Mouse (Mus musculus): Measurements from ENCODE around the gene Bbip1. TPM values are rescaled to one million over a fixed set of nuclear protein-coding genes. Genes with fewer than 3 reads are reported as not detected.
"Not testable (repeated sequence)": the region's sequence is repeated elsewhere in the genome, so short reads cannot be mapped to it uniquely, and the experiment has no call there.

The Bbip1 gene
- polyA plus RNA-seq (2015; fragmentation: Nextera tagmentation; extraction: Ambion mirVana) = 47.6 and 54.1 TPM in 2 replicates

DNA sequence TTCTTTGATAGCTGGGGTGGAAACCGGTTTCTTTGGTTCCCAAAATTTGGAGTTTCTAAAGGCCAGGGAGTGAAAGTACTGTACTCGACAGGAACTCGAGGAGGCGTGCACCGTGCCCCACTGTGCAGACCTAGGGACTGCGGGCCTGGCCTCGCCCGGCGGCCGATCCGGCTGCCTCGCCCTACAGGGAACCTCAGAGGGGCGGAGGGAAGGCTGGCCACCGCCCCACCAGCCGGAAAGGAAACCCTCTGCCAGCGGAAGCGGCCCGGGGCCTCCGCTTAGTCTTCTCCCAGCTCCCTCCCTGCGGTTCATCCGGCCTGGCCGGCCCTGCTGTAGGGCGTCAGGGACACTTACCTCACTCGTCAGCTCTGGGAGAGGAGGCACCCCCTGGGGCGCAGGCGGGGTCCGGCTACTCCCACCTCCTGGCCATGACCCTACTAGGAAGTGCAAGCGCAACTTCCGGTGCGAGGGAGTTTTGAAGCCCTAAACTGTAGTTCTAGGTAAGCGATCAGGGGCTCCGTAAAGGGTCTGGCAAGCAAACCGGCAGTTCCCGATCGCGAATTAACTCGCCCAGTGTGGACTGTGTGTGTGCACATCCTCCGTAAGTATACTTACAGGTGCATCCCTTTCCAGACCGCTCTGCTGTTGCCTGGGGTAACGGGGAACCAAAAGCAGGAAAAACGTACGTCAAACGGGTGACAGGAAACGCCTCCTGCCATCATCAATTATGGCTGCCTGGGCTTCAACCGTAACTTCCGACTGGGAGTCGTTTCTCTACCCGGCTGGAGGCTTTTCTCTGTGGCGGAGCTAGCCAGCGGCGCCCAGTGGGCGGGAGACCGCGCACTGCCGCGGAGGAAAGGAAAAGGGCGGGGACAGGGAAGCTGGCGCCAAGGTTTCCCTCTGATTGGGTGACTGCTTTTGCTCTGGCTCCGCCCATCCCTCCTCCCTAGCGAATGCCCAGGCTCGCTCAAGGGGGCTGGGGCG lies at the start of gene Bbip1, which contains the start of gene Shoc2:
Gene Bbip1, minus strand, starts transcription at position 826 of the 984 bp plus-strand sequence.
Gene Shoc2, plus strand, starts transcription at position 505 of the 984 bp plus-strand sequence.
- peaks cover 32% of the 10 kb centered on the region for H3K4me1 ChIP-seq
- no peaks in the 10 kb centered on the region for H3K36me3 ChIP-seq
- H3K9ac ChIP-seq = peak within 1 kb of the TSS; percentile 99
- peak within 1 kb of the TSS; percentile 80 for H3K4me2 ChIP-seq
- no peaks in the 10 kb centered on the region for H3K27me3 ChIP-seq (replicated peaks)
- under 1% methylated on average over 62 of the region's 62 CpGs for WGBS
- peak within 1 kb of the TSS; percentile 97 for H3K4me3 ChIP-seq
- ATAC-seq (ENCODE audit: extremely low read depth, insufficient number of reproducible peaks, low FRiP score, low TSS enrichment) = peak; percentile 89
- peak within 1 kb of the TSS; percentile 98 for H3K27ac ChIP-seq (replicated peaks)
- H3K9me3 ChIP-seq = no peaks in the 10 kb centered on the region

DNA sequence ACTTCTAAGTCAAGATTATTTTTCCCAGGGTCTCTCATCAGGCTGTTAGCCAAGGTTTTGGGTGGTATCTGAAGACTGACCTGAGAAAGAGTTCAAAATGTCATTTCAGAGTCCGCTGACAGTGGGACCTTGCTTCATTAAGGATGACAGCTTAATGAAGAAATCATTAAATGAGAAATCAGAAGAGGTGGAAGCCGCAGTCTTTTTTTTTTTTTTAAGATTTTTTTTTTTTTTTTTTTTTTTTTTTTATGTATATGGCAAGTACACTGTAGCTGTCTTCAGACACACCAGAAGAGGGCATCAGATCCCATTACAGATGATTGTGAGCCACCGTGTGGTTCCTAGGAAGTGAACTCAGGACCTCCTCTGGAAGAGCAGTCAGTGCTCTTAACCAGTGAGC lies 49.4 kb upstream of the Bbip1 start:
- peaks cover 5% of the 10 kb centered on the region; the same call in 1 of the 2 replicates for H3K4me1 ChIP-seq
- no peak overlapping the region for H3K27ac ChIP-seq (replicated peaks)
- no peak overlapping the region for H3K4me2 ChIP-seq
- H3K9me3 ChIP-seq = no peaks in the 10 kb centered on the region
- H3K4me3 ChIP-seq = no peak overlapping the region
- ATAC-seq (ENCODE audit: extremely low read depth, insufficient number of reproducible peaks, low FRiP score, low TSS enrichment) = no peak
- H3K27me3 ChIP-seq (replicated peaks) = no peaks in the 10 kb centered on the region
- 75% methylated on average over 3 of the region's 3 CpGs for WGBS
- no peak overlapping the region for H3K9ac ChIP-seq
- peaks cover 15% of the 10 kb centered on the region for H3K36me3 ChIP-seq

DNA sequence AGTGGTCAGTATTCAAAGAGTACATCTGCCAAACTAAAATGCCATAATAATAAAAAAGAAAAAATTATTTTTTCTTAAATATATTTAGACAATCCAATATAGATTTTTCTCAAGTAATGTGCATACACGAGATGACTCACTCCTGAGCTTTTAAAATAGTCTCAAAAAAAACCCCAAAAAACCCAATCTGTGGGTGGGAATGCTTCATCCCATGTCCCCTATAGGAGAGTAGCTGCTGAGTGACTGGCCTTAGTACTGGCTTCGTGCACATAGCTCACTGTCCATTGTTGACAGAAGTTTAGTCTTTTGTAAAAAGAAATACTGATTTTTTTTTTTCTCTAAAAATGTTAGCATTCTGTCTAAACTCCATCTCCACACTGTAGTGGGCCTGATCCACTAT lies 46.1 kb upstream of the Bbip1 start:
- Histone ChIP-seq H3K9ac (no peak overlapping the region), H3K27me3 (replicated peaks) (no peaks in the 10 kb centered on the region), H3K27ac (replicated peaks) (no peak overlapping the region), H3K9me3 (no peaks in the 10 kb centered on the region), H3K4me2 (no peak overlapping the region), H3K4me3 (no peak overlapping the region), H3K36me3 (peaks cover 27% of the 10 kb centered on the region), H3K4me1 (peaks cover 5% of the 10 kb centered on the region; the same call in 1 of the 2 replicates)
- ATAC-seq (ENCODE audit: extremely low read depth, insufficient number of reproducible peaks, low FRiP score, low TSS enrichment) = no peak
- 84% methylated on average over 2 of the region's 2 CpGs for WGBS

DNA sequence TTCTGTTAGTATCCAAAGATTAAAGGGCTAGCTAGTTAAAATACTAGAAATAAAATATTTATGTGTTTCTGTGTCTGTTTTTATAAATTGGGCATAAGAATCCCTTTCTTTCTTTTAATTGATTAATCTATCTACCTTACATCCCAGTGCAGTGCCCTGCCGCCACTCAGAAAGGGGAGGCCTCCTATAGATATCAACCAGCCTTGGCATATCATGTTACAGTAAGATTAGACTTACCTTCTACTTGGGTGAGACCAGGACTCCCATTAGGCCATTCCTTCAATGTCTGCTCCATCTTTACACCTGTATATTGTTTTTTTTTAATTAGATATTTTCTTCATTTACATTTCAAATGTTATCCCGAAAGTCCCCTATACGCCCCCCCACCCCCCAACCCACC lies 40.2 kb upstream of the Bbip1 start:
- H3K27ac ChIP-seq (replicated peaks) = no peak overlapping the region
- no peak overlapping the region for H3K4me3 ChIP-seq
- H3K36me3 ChIP-seq = peaks cover 16% of the 10 kb centered on the region
- 87% methylated on average over 3 of the region's 3 CpGs for WGBS
- no peaks in the 10 kb centered on the region for H3K27me3 ChIP-seq (replicated peaks)
- no peaks in the 10 kb centered on the region for H3K9me3 ChIP-seq
- no peak overlapping the region for H3K9ac ChIP-seq
- peaks cover 8% of the 10 kb centered on the region; the same call in 1 of the 2 replicates for H3K4me1 ChIP-seq
- ATAC-seq (ENCODE audit: extremely low read depth, insufficient number of reproducible peaks, low FRiP score, low TSS enrichment) = no peak
- H3K4me2 ChIP-seq = no peak overlapping the region

DNA sequence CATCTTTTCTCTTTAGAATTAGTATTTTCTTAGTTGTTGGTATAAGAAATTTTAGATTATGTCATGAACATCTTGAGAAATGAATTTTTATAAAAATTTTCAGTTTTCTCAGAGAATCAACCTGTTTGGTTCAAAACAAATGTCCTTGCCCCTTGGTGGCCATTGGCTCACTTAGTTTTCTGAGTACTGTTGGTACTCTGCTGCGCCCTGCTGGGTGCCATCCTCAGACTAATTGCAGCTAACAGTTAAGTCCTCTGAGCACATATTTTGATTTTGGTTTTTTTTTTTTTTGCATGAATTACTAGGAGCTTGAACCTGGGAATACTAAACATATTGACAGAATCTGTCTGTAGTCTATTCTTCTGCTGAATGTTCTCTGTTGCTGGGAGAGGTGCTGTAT lies 38.9 kb upstream of the Bbip1 start:
- no peak overlapping the region for H3K9ac ChIP-seq
- no peak for ATAC-seq (ENCODE audit: extremely low read depth, insufficient number of reproducible peaks, low FRiP score, low TSS enrichment)
- no peaks in the 10 kb centered on the region for H3K9me3 ChIP-seq
- no peak overlapping the region for H3K27ac ChIP-seq (replicated peaks)
- H3K4me2 ChIP-seq = no peak overlapping the region
- H3K36me3 ChIP-seq = peaks cover 10% of the 10 kb centered on the region
- WGBS = 100% methylated on average over 1 of the region's 1 CpGs
- no peak overlapping the region for H3K4me3 ChIP-seq
- H3K4me1 ChIP-seq = peaks cover 8% of the 10 kb centered on the region; the same call in 1 of the 2 replicates
- H3K27me3 ChIP-seq (replicated peaks) = no peaks in the 10 kb centered on the region

DNA sequence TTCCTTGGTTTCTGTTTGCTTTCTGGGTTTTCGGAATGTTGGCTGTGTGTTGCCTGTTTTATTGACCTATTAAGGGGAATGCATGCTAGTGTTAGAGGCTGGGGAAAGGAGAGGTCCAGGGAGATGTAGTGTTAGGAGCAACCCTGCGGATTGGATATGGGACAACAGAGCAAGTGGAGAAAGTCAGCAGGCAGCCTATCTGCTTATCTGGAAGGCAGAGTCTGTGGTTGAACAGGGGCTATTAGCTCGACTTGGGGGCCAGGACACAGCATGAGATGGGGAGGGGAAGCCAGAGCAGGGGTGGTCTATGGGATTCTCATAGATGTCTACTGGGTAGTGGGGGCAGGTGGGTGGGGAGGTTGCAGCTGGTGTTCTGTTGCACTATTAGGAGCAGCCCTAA lies 37.6 kb upstream of the Bbip1 start:
- 47% methylated on average over 3 of the region's 3 CpGs for WGBS
- no peak for ATAC-seq (ENCODE audit: extremely low read depth, insufficient number of reproducible peaks, low FRiP score, low TSS enrichment)

DNA sequence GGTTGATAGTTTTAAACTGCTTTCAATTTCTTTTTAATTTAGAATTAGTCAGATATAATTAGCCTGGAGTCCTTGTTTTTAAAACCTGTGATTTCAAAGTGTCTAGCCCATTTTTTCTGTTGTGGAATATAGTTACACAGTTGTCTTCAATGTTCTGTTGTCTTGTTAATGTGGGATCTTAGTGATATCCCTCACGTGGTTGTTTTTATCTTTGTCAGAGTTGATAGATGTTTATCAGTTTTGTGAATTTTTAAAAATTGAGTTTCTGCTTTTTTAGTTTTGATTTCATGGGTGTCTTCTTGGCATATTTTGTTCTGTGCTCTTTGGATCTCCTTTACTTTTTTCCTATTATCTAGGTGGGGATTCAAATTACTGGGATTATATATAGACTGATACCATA lies 29.2 kb upstream of the Bbip1 start:
- Histone ChIP-seq H3K4me1 (peaks cover 11% of the 10 kb centered on the region), H3K9me3 (no peaks in the 10 kb centered on the region), H3K9ac (no peak overlapping the region), H3K27ac (replicated peaks) (no peak overlapping the region), H3K27me3 (replicated peaks) (no peaks in the 10 kb centered on the region), H3K4me2 (no peak overlapping the region), H3K36me3 (peaks cover 10% of the 10 kb centered on the region), H3K4me3 (no peak overlapping the region)
- 66% methylated on average over 1 of the region's 1 CpGs for WGBS
- ATAC-seq (ENCODE audit: extremely low read depth, insufficient number of reproducible peaks, low FRiP score, low TSS enrichment) = no peak

More for the DNA sequence above, 37.6 kb upstream of the Bbip1 start:
- Histone ChIP-seq H3K9me3 (no peaks in the 10 kb centered on the region), H3K9ac (no peak overlapping the region), H3K27ac (replicated peaks) (no peak overlapping the region), H3K36me3 (peaks cover 3% of the 10 kb centered on the region), H3K4me1 (peaks cover 8% of the 10 kb centered on the region; the same call in 1 of the 2 replicates), H3K27me3 (replicated peaks) (no peaks in the 10 kb centered on the region), H3K4me2 (no peak overlapping the region), H3K4me3 (no peak overlapping the region)

DNA sequence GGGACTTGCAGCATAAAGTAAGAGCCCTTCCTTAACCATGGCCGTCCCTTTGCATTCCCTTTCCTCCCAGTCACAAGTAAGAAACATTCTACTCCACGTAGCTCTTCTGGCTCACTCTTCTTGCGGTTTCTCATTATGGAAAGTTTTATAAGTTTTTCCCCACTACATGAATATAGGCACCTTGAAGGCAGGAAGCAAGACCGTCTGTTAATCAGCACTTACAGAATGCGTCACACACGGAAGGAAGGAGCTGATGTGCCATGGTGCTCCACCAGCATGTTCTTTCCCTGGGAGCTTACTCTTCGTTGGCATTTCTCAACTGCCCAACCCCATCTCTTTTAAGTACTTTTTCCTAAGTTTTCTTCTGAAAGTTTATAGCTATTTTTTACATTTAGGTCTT lies 27.5 kb upstream of the Bbip1 start:
- 62% methylated on average over 7 of the region's 7 CpGs for WGBS
- Histone ChIP-seq H3K4me3 (no peak overlapping the region), H3K27me3 (replicated peaks) (no peaks in the 10 kb centered on the region), H3K36me3 (peaks cover 6% of the 10 kb centered on the region), H3K4me2 (no peak overlapping the region), H3K9me3 (no peaks in the 10 kb centered on the region), H3K4me1 (peaks cover 11% of the 10 kb centered on the region), H3K27ac (replicated peaks) (peak overlapping the region; percentile 16; the same call in 1 of the 2 replicates), H3K9ac (no peak overlapping the region)
- ATAC-seq (ENCODE audit: extremely low read depth, insufficient number of reproducible peaks, low FRiP score, low TSS enrichment) = no peak

DNA sequence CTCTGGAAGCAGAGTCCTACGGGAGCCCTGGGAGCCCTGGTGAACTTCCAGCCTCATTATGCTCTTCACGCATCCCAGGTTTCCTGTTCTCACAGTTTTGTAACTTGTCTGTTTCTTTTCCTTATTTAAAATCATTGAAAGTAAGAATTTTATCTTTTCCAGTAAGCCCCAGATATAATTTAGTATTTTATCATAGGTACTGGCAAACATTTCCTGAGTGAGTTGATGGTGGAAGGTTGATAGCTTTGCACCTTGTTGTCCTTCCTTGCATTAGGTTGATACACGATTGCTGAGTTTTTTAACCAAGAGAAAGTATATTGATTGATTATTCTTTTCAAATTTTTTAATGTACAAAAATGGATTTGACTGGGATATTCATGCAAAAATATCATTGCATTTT lies 24.8 kb upstream of the Bbip1 start:
- Histone ChIP-seq H3K27ac (replicated peaks) (no peak overlapping the region), H3K4me3 (no peak overlapping the region), H3K4me1 (peaks cover 17% of the 10 kb centered on the region), H3K36me3 (no peaks in the 10 kb centered on the region), H3K27me3 (replicated peaks) (no peaks in the 10 kb centered on the region), H3K4me2 (no peak overlapping the region), H3K9me3 (no peaks in the 10 kb centered on the region), H3K9ac (no peak overlapping the region)
- WGBS = 80% methylated on average over 3 of the region's 3 CpGs
- ATAC-seq (ENCODE audit: extremely low read depth, insufficient number of reproducible peaks, low FRiP score, low TSS enrichment) = no peak

DNA sequence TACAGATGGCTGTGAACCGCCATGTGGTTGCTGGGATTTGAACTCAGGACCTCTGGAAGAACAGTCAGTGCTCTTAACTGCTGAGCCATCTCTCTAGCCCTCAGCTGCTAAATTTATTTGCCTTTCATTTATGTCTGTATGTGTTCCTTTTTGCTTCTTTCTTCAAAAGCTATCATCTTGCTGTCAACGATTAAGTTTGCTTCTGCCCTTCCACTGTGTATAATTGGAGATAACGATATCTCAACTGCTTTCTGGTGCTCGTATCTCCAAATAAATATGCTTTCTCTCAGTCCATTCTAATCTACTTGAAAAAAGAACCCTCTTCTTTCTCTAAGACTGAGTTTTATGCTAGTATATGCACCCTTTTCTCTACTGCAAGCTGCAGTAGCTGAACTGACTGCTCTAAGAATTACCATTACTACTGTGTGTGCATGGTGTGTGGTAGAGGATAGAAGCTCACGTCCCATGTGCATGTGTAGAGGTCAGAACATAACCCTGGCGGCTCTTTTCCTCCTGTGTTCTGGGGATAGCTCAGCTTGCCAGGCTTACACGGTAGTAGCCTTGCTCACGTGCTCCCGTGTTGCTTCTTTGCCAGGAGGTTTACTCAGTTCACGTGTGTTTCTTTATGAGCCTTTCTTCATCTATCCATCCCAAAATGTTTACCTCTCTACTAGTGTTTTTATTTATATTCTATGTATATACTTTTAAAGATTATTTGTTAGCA lies 20.6 kb upstream of the Bbip1 start:
- Histone ChIP-seq H3K36me3 (no peaks in the 10 kb centered on the region), H3K4me2 (no peak overlapping the region), H3K27ac (replicated peaks) (no peak overlapping the region), H3K4me1 (peaks cover 6% of the 10 kb centered on the region; the same call in 1 of the 2 replicates), H3K9me3 (no peaks in the 10 kb centered on the region), H3K9ac (no peak overlapping the region), H3K27me3 (replicated peaks) (no peaks in the 10 kb centered on the region), H3K4me3 (no peak overlapping the region)
- no peak for ATAC-seq (ENCODE audit: extremely low read depth, insufficient number of reproducible peaks, low FRiP score, low TSS enrichment)
- 73% methylated on average over 10 of the region's 10 CpGs for WGBS

DNA sequence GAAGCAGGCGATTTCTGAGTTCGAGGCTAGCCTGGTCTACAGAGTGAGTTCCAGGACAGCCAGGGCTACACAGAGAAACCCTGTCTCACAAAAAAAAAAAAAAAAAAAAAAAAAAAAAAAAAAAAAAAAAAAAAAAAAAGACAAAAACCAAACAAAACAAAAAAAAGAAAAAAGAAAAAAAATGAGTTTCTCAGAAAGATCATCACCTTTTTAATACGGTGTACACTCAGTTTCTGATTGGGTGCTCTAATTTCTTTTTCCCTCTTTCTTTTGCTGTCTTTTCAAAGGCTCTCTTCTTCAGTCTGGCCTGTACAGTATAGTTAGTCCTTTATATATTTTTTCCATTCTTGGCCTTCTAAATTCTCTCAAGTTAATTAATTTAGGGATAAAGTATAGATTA lies 19.9 kb upstream of the Bbip1 start:
- not testable (repeated sequence) for ATAC-seq (ENCODE audit: extremely low read depth, insufficient number of reproducible peaks, low FRiP score, low TSS enrichment); H3K27ac ChIP-seq (replicated peaks); H3K4me2 ChIP-seq; H3K27me3 ChIP-seq (replicated peaks); H3K4me3 ChIP-seq; H3K36me3 ChIP-seq; H3K4me1 ChIP-seq; H3K9ac ChIP-seq; H3K9me3 ChIP-seq
- WGBS = 87% methylated on average over 3 of the region's 3 CpGs
